Mouse (Mus musculus): ENCODE results near the gene Adam1a. TPM values are rescaled to one million over a fixed set of nuclear protein-coding genes. Genes with fewer than 3 reads are reported as not detected.

The Adam1a gene
- polyA plus RNA-seq (2014; fragmentation: Illumina TruSeq; extraction: RNeasy Lipid Tissue Mini Kit (QIAGEN cat#74804); ENCODE audit: low read depth, low replicate concordance), result 1.2 TPM

GRCm38 (mm10) chr5:121544910-121545792 lies at the start of gene Adam1a, which contains the start of gene Gm42878:
Adam1a (minus strand) TSS chr5:121545482.
Gm42878 (minus strand) TSS chr5:121545482.

GRCm38 (mm10) chr5:121593451-121594401 lies 48.4 kb upstream of the Adam1a start, which contains the start of gene Aldh2:
Aldh2 (minus strand) TSS chr5:121593824.

GRCm38 (mm10) chr5:121545793-121546529 lies 679 bp upstream of the Adam1a start, which contains the start of gene Mapkapk5:
Mapkapk5 (minus strand) TSS chr5:121545905.

GRCm38 (mm10) chr5:121503231-121503630 lies 42.1 kb downstream of the Adam1a start, which contains the start of gene Adam1b:
Adam1b (minus strand) TSS chr5:121503435.

Other genes with a start within 250 kb of the Adam1a start
- gene Trafd1, start 159.8 kb downstream of the Adam1a start, polyA plus RNA-seq (2014; fragmentation: Illumina TruSeq; extraction: RNeasy Lipid Tissue Mini Kit (QIAGEN cat#74804); ENCODE audit: low read depth, low replicate concordance), result 26.0 TPM
- 15.2 TPM for gene Naa25, start 147.5 kb downstream of the Adam1a start, polyA plus RNA-seq (2014; fragmentation: Illumina TruSeq; extraction: RNeasy Lipid Tissue Mini Kit (QIAGEN cat#74804); ENCODE audit: low read depth, low replicate concordance)
- gene Tmem116, start 93.6 kb downstream of the Adam1a start, polyA plus RNA-seq (2014; fragmentation: Illumina TruSeq; extraction: RNeasy Lipid Tissue Mini Kit (QIAGEN cat#74804); ENCODE audit: low read depth, low replicate concordance), result not detected
- gene Erp29, start 93.0 kb downstream of the Adam1a start, polyA plus RNA-seq (2014; fragmentation: Illumina TruSeq; extraction: RNeasy Lipid Tissue Mini Kit (QIAGEN cat#74804); ENCODE audit: low read depth, low replicate concordance), result 10.6 TPM
- not detected for gene Adam1b, start 42.0 kb downstream of the Adam1a start, polyA plus RNA-seq (2014; fragmentation: Illumina TruSeq; extraction: RNeasy Lipid Tissue Mini Kit (QIAGEN cat#74804); ENCODE audit: low read depth, low replicate concordance)
- not detected for gene Gm42878, start within 50 bp of the Adam1a start, polyA plus RNA-seq (2014; fragmentation: Illumina TruSeq; extraction: RNeasy Lipid Tissue Mini Kit (QIAGEN cat#74804); ENCODE audit: low read depth, low replicate concordance)
- 47.7 TPM for gene Mapkapk5, start 423 bp upstream of the Adam1a start, polyA plus RNA-seq (2014; fragmentation: Illumina TruSeq; extraction: RNeasy Lipid Tissue Mini Kit (QIAGEN cat#74804); ENCODE audit: low read depth, low replicate concordance)
- 247 TPM for gene Aldh2, start 48.3 kb upstream of the Adam1a start, polyA plus RNA-seq (2014; fragmentation: Illumina TruSeq; extraction: RNeasy Lipid Tissue Mini Kit (QIAGEN cat#74804); ENCODE audit: low read depth, low replicate concordance)
- gene Acad12, start 73.5 kb upstream of the Adam1a start, polyA plus RNA-seq (2014; fragmentation: Illumina TruSeq; extraction: RNeasy Lipid Tissue Mini Kit (QIAGEN cat#74804); ENCODE audit: low read depth, low replicate concordance), result 7.6 TPM
- gene Acad10, start 115.0 kb upstream of the Adam1a start, polyA plus RNA-seq (2014; fragmentation: Illumina TruSeq; extraction: RNeasy Lipid Tissue Mini Kit (QIAGEN cat#74804); ENCODE audit: low read depth, low replicate concordance), result 4.5 TPM
- 57.8 TPM for gene Brap, start 115.1 kb upstream of the Adam1a start, polyA plus RNA-seq (2014; fragmentation: Illumina TruSeq; extraction: RNeasy Lipid Tissue Mini Kit (QIAGEN cat#74804); ENCODE audit: low read depth, low replicate concordance)
- gene Atxn2, start 165.9 kb upstream of the Adam1a start, polyA plus RNA-seq (2014; fragmentation: Illumina TruSeq; extraction: RNeasy Lipid Tissue Mini Kit (QIAGEN cat#74804); ENCODE audit: low read depth, low replicate concordance), result 120 TPM